Mouse (Mus musculus): Measurements from ENCODE around the gene Spcs3. TPM values are rescaled to one million over a fixed set of nuclear protein-coding genes. Genes with fewer than 3 reads are reported as not detected.
"Not testable (repeated sequence)": the region's sequence is repeated elsewhere in the genome, so short reads cannot be mapped to it uniquely, and the experiment has no call there.

Gene Spcs3
- polyA plus RNA-seq, 1 experiment from 2014 or later: 62.5 TPM

DNA sequence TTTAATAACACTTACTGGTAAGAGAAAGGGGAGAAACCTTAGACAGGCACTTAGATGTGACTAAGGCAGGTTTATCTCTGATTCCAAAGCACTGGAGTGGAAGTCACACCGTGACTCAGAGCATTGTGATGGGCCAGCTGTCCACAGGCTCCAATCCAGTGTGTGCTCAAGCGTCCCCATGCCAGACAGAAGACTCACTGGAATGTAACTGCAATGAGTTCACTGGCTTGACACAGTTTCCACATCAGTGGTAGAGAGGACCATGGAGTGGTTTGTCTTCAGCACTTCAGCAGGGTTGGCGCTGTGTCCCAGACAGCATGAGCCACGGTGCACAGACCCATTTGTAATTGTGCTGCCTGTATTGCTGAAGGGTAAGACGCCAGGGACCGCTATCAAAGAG is 18.6 kb upstream of the Spcs3 start:
- WGBS: 73% methylated on average over 6 of the region's 6 CpGs
- ATAC-seq: no peak
- H3K4me1 ChIP-seq (replicated peaks; ENCODE audit: control insufficient read depth, insufficient read depth, low read length): no peaks in the 10 kb centered on the region
- H3K4me2 ChIP-seq (ENCODE audit: low read length): no peak overlapping the region
- H3K4me3 ChIP-seq (replicated peaks; ENCODE audit: low read length): no peak overlapping the region
- H3K36me3 ChIP-seq (ENCODE audit: control insufficient read depth, insufficient read depth): no peaks in the 10 kb centered on the region
- H3K9me3 ChIP-seq (ENCODE audit: control insufficient read depth, low read length): no peaks in the 10 kb centered on the region
- H3K9ac ChIP-seq (replicated peaks; ENCODE audit: low read depth, low read length): no peak overlapping the region
- no peak overlapping the region for H3K27ac ChIP-seq (ENCODE audit: low read length)
- no peaks in the 10 kb centered on the region for H3K27me3 ChIP-seq (replicated peaks; ENCODE audit: control insufficient read depth, insufficient read depth, low read length)

DNA sequence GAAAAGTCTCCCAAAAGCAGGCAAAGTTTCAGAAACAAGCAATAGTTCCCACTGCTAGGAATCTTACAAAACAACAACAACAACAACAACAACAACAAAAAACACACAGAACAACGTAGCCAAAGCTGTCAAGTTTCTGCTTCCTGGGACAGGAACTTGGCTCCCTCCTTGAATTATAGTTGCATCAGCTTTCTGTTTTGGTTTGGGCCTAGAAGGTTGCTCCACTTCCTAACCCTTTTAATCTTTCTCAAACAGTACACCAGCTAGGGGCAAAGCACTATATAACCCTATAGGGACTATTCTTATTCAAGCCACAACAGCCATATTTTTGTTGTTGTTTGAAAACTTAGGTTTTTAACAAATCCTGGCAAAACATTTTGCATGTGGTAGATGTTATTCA is 11.5 kb upstream of the Spcs3 start:
- H3K27me3 ChIP-seq (replicated peaks; ENCODE audit: control insufficient read depth, insufficient read depth, low read length): no peaks in the 10 kb centered on the region
- H3K4me2 ChIP-seq (ENCODE audit: low read length): no peak overlapping the region
- WGBS: 80% methylated on average over 1 of the region's 1 CpGs
- H3K4me1 ChIP-seq (replicated peaks; ENCODE audit: control insufficient read depth, insufficient read depth, low read length): no peaks in the 10 kb centered on the region
- no peaks in the 10 kb centered on the region for H3K9me3 ChIP-seq (ENCODE audit: control insufficient read depth, low read length)
- H3K4me3 ChIP-seq (replicated peaks; ENCODE audit: low read length): no peak overlapping the region
- no peak overlapping the region for H3K9ac ChIP-seq (replicated peaks; ENCODE audit: low read depth, low read length)
- H3K27ac ChIP-seq (ENCODE audit: low read length): no peak overlapping the region
- H3K36me3 ChIP-seq (ENCODE audit: control insufficient read depth, insufficient read depth): no peaks in the 10 kb centered on the region
- ATAC-seq: no peak

DNA sequence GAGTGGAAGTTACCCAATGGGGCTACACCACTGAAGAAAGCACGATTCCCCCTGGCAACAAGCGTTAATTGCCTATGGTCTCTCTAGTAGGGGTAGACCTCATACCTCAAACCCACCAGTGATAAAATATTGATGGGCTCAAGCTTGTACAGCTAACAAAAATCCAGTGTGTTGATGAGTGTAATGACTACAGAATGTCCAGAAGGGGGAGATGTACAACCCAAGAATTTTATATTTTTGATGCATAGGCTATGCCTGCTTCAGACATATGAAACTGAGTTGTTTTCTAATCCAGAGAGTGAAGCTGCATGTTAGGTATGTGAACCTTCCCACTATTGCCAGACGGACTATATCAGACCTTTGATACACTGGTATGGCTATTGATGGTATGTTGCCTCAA is 7.5 kb upstream of the Spcs3 start:
- WGBS: 95% methylated on average over 3 of the region's 3 CpGs
- no peak overlapping the region for H3K4me2 ChIP-seq (ENCODE audit: low read length)
- no peaks in the 10 kb centered on the region for H3K36me3 ChIP-seq (ENCODE audit: control insufficient read depth, insufficient read depth)
- H3K9me3 ChIP-seq (ENCODE audit: control insufficient read depth, low read length): no peaks in the 10 kb centered on the region
- ATAC-seq: 0 out of 2 replicates have a peak, but pooled peaks have one; percentile 18
- H3K27ac ChIP-seq (ENCODE audit: low read length): no peak overlapping the region
- no peaks in the 10 kb centered on the region for H3K4me1 ChIP-seq (replicated peaks; ENCODE audit: control insufficient read depth, insufficient read depth, low read length)
- no peak overlapping the region for H3K9ac ChIP-seq (replicated peaks; ENCODE audit: low read depth, low read length)
- no peaks in the 10 kb centered on the region for H3K27me3 ChIP-seq (replicated peaks; ENCODE audit: control insufficient read depth, insufficient read depth, low read length)
- no peak overlapping the region for H3K4me3 ChIP-seq (replicated peaks; ENCODE audit: low read length)

DNA sequence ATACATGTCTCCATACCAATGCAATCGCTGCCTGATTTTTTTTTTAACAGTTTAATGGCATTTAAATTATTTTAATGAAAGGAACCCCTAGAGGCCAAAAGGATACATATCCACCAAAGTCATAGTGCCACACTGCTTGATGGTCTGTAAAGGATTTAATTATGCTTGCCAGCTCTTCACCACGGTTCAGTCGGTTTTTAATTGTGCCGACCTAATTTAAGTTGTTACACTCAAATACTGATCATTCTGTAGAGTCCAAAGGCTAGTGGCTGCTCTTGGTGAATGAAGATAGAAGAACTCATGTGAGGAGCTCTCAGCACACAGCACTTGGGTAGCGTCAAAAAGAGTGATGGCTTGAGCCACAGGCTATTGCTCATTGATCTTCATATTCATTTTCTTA is 5.4 kb upstream of the Spcs3 start:
- H3K4me2 ChIP-seq (ENCODE audit: low read length): no peak overlapping the region
- no peak overlapping the region for H3K4me3 ChIP-seq (replicated peaks; ENCODE audit: low read length)
- H3K4me1 ChIP-seq (replicated peaks; ENCODE audit: control insufficient read depth, insufficient read depth, low read length): peaks cover 4% of the 10 kb centered on the region
- no peaks in the 10 kb centered on the region for H3K27me3 ChIP-seq (replicated peaks; ENCODE audit: control insufficient read depth, insufficient read depth, low read length)
- 77% methylated on average over 5 of the region's 5 CpGs for WGBS
- no peak for ATAC-seq
- H3K9me3 ChIP-seq (ENCODE audit: control insufficient read depth, low read length): no peaks in the 10 kb centered on the region
- no peak overlapping the region for H3K27ac ChIP-seq (ENCODE audit: low read length)
- no peak overlapping the region for H3K9ac ChIP-seq (replicated peaks; ENCODE audit: low read depth, low read length)
- H3K36me3 ChIP-seq (ENCODE audit: control insufficient read depth, insufficient read depth): no peaks in the 10 kb centered on the region

DNA sequence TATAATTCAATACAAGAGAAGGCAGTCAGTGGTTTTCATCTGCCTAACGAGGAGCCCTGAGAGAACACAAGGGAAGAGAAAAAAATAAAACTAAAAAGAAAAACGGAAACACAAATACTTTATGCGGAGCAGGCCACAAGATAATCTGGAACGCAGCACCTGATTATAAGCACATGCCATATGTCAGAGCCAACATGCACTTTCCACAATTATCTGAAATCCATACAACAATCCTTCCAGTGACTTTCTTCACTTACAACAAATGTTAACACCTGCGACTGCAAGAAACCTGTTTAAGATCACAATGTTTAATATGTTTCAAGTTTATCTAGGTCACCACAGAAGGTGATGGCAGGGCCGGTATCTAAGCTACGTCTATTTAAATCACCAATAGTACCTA is 1.2 kb downstream of the Spcs3 start:
- no peak for ATAC-seq

DNA sequence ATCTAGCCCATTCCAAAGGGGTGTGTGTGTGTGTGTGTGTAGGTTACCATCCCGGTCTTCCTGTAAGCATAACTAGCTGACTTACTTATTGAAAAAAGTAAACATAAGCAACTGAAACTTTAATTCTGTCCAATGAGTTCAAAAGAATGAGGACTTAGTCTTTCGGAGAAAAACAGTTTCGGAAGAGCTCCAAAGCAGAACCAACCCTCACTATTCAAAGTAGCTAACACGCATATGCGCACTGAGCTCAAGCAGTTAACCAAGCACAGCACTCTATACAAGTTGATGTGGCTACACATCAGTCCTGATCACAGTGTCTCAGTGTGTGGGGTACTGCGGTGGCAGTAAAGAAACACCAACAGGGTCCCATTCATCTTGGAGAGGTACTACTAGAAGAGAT is 3.1 kb downstream of the Spcs3 start:
- no peaks in the 10 kb centered on the region for H3K27me3 ChIP-seq (replicated peaks; ENCODE audit: control insufficient read depth, insufficient read depth, low read length)
- 95% methylated on average over 6 of the region's 6 CpGs for WGBS
- H3K36me3 ChIP-seq (ENCODE audit: control insufficient read depth, insufficient read depth): no peaks in the 10 kb centered on the region
- no peak overlapping the region for H3K27ac ChIP-seq (ENCODE audit: low read length)
- H3K4me3 ChIP-seq (replicated peaks; ENCODE audit: low read length): no peak overlapping the region
- no peaks in the 10 kb centered on the region for H3K9me3 ChIP-seq (ENCODE audit: control insufficient read depth, low read length)
- no peak overlapping the region for H3K9ac ChIP-seq (replicated peaks; ENCODE audit: low read depth, low read length)
- H3K4me2 ChIP-seq (ENCODE audit: low read length): no peak overlapping the region
- H3K4me1 ChIP-seq (replicated peaks; ENCODE audit: control insufficient read depth, insufficient read depth, low read length): peaks cover 19% of the 10 kb centered on the region
- no peak for ATAC-seq

More for the DNA sequence above, 1.2 kb downstream of the Spcs3 start:
- H3K4me2 ChIP-seq (ENCODE audit: low read length): peak overlapping the region; percentile 76
- H3K27me3 ChIP-seq (replicated peaks; ENCODE audit: control insufficient read depth, insufficient read depth, low read length): no peaks in the 10 kb centered on the region
- H3K9me3 ChIP-seq (ENCODE audit: control insufficient read depth, low read length): no peaks in the 10 kb centered on the region
- no peak overlapping the region for H3K27ac ChIP-seq (ENCODE audit: low read length)
- WGBS: 41% methylated on average over 7 of the region's 7 CpGs
- H3K4me3 ChIP-seq (replicated peaks; ENCODE audit: low read length): peak overlapping the region; percentile 96
- H3K36me3 ChIP-seq (ENCODE audit: control insufficient read depth, insufficient read depth): no peaks in the 10 kb centered on the region
- peaks cover 19% of the 10 kb centered on the region for H3K4me1 ChIP-seq (replicated peaks; ENCODE audit: control insufficient read depth, insufficient read depth, low read length)
- H3K9ac ChIP-seq (replicated peaks; ENCODE audit: low read depth, low read length): peak overlapping the region; percentile 95; the same call in 1 of the 2 replicates

DNA sequence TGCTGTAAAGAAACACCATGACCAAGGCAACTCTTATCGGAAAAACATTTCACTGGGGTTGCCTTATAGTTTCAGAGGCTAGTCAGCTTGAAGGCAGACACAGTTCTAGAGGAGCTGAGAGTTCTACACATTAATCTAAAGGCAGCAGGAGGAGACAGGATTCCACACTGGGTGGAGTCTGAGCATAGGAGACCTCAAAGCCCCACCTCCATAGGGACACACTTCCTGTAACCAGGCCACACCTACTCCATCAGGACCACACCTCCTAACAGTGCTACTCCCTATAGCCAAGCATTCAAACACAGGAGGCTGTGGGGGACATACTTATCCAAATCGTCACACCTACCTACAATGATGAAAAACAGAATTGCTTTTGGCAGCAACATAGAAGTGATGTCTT is 4.2 kb downstream of the Spcs3 start:
- no peak overlapping the region for H3K4me2 ChIP-seq (ENCODE audit: low read length)
- H3K9me3 ChIP-seq (ENCODE audit: control insufficient read depth, low read length): no peaks in the 10 kb centered on the region
- no peak overlapping the region for H3K9ac ChIP-seq (replicated peaks; ENCODE audit: low read depth, low read length)
- peaks cover 4% of the 10 kb centered on the region; the same call in 1 of the 2 replicates for H3K36me3 ChIP-seq (ENCODE audit: control insufficient read depth, insufficient read depth)
- H3K27ac ChIP-seq (ENCODE audit: low read length): no peak overlapping the region
- WGBS: 91% methylated on average over 2 of the region's 2 CpGs
- ATAC-seq: no peak
- H3K4me3 ChIP-seq (replicated peaks; ENCODE audit: low read length): no peak overlapping the region
- H3K4me1 ChIP-seq (replicated peaks; ENCODE audit: control insufficient read depth, insufficient read depth, low read length): peaks cover 19% of the 10 kb centered on the region
- H3K27me3 ChIP-seq (replicated peaks; ENCODE audit: control insufficient read depth, insufficient read depth, low read length): no peaks in the 10 kb centered on the region

DNA sequence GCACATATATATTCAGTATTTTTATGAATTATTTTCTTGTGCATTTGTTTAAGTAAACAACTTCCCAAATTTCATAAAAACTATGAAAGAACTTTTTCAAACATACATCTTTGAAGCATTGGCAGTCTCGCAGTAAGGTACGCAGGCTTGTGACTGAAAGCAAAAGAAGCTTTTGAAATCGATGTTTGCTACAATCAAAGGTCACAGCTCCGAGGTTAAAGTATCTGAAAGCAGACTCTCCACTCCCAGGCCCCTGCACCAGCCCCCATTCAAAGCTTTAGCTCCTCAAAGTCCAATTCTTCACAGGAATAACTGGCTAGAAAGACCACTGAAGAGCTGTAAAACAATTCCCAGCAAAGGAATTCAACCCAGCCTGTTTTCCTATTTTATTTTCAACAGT is 9.3 kb downstream of the Spcs3 start:
- no peak for ATAC-seq
- no peaks in the 10 kb centered on the region for H3K27me3 ChIP-seq (replicated peaks; ENCODE audit: control insufficient read depth, insufficient read depth, low read length)
- H3K27ac ChIP-seq (ENCODE audit: low read length): no peak overlapping the region
- H3K9me3 ChIP-seq (ENCODE audit: control insufficient read depth, low read length): no peaks in the 10 kb centered on the region
- no peak overlapping the region for H3K4me2 ChIP-seq (ENCODE audit: low read length)
- peaks cover 4% of the 10 kb centered on the region; the same call in 1 of the 2 replicates for H3K36me3 ChIP-seq (ENCODE audit: control insufficient read depth, insufficient read depth)
- no peaks in the 10 kb centered on the region for H3K4me1 ChIP-seq (replicated peaks; ENCODE audit: control insufficient read depth, insufficient read depth, low read length)
- 56% methylated on average over 4 of the region's 4 CpGs for WGBS
- no peak overlapping the region for H3K4me3 ChIP-seq (replicated peaks; ENCODE audit: low read length)
- no peak overlapping the region for H3K9ac ChIP-seq (replicated peaks; ENCODE audit: low read depth, low read length)

DNA sequence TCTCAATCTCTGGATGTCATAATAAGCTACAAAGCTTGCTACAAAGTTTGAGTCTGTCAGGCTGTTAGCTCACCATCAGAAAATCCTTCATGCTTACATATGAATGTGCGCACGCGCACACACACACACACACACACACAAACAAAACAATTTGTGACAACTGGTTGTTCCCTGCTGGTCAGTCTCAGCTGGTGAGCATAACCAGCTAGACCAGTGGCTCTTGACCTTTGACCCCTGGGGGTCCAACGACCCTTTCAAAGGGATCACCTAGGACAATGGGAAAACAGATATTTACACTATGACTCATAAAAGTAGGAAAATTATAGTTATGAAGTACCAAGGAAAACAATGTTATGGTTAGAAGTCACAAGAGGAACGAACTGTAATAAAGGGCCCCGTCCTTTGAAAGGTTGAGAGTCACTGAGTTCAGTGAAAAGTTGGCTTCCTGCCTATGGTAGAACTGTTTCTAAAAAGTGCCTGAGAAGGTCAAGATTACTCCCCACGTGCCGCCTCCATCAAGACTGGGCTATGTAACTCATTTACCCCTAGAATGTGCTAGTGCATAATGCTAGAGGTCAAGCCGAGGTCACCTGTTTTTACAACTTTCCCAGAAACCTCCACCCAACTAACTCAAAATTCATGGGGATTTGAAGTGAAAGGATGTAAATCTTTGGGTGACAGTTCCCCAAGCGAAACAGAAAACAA is 10.9 kb downstream of the Spcs3 start:
- H3K27me3 ChIP-seq (replicated peaks; ENCODE audit: control insufficient read depth, insufficient read depth, low read length): no peaks in the 10 kb centered on the region
- H3K27ac ChIP-seq (ENCODE audit: low read length): no peak overlapping the region
- ATAC-seq: no peak
- no peak overlapping the region for H3K4me3 ChIP-seq (replicated peaks; ENCODE audit: low read length)
- H3K36me3 ChIP-seq (ENCODE audit: control insufficient read depth, insufficient read depth): peaks cover 4% of the 10 kb centered on the region; the same call in 1 of the 2 replicates
- WGBS: 85% methylated on average over 10 of the region's 10 CpGs
- no peak overlapping the region for H3K4me2 ChIP-seq (ENCODE audit: low read length)
- no peaks in the 10 kb centered on the region for H3K9me3 ChIP-seq (ENCODE audit: control insufficient read depth, low read length)
- no peaks in the 10 kb centered on the region for H3K4me1 ChIP-seq (replicated peaks; ENCODE audit: control insufficient read depth, insufficient read depth, low read length)
- H3K9ac ChIP-seq (replicated peaks; ENCODE audit: low read depth, low read length): no peak overlapping the region

DNA sequence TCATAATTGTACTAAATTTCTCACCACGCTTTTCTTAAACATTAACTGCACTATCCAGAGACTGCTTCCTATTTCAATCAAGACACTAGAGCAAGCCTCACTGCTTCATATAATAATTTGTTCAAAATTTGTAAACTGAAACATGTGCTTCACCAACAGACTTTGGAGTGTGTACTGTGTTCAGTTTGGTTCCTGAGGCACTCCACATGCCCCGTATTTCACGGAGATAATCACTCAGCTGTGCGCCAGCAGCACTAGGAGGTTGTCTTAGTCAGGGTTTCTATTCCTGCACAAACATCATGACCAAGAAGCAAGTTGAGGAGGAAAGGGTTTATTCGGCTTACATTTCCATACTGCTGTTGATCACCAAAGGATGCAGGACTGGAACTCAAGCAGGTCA is 17.6 kb downstream of the Spcs3 start:
- 96% methylated on average over 5 of the region's 5 CpGs for WGBS
- H3K9me3 ChIP-seq (ENCODE audit: control insufficient read depth, low read length); H3K4me3 ChIP-seq (replicated peaks; ENCODE audit: low read length); H3K27me3 ChIP-seq (replicated peaks; ENCODE audit: control insufficient read depth, insufficient read depth, low read length); ATAC-seq; H3K36me3 ChIP-seq (ENCODE audit: control insufficient read depth, insufficient read depth); H3K9ac ChIP-seq (replicated peaks; ENCODE audit: low read depth, low read length); H3K4me1 ChIP-seq (replicated peaks; ENCODE audit: control insufficient read depth, insufficient read depth, low read length); H3K27ac ChIP-seq (ENCODE audit: low read length); H3K4me2 ChIP-seq (ENCODE audit: low read length): not testable (repeated sequence)
